Mouse (Mus musculus) bone marrow macrophage, adult 2 months (primary cell): ENCODE results near the gene Ermap.

Source experiments
- CTCF ChIP-seq: IDR thresholded peaks from 2 replicates; pipeline ENCODE4 v1.5.1; 2012; ENCODE audit warnings: low read depth, mild to moderate bottlenecking, low read length, moderate library complexity
- POLR2A ChIP-seq: IDR thresholded peaks from 2 replicates; pipeline ENCODE4 v1.6.1; 2012; ENCODE audit warnings: mild to moderate bottlenecking, low read depth, low read length, borderline replicate concordance

GRCm38 (mm10) chr4:119137313-119137712 lies 52.5 kb downstream of the Ermap start:
- TF ChIP-seq POLR2A (no peak), CTCF (no peak)
